Mouse (Mus musculus): Measurements from ENCODE around the gene E330034G19Rik.
"Not testable (repeated sequence)": the region's sequence is repeated elsewhere in the genome, so short reads cannot be mapped to it uniquely, and the experiment has no call there.

E330034G19Rik gene

GRCm38 (mm10) chr14:24292914-24293313, at the start of gene E330034G19Rik:
Gene E330034G19Rik, plus strand, starts transcription at chr14:24293214.
- in situ Hi-C loops (cut with MseI, MboI) = no loop called here

- in situ Hi-C loops (cut with MseI, MboI) = no loop called here
Measured at GRCm38 (mm10) chr14:24244330-24245176, 48.5 kb upstream of the E330034G19Rik start.

- in situ Hi-C loops (cut with MseI, MboI) = no loop called here
Measured at GRCm38 (mm10) chr14:24245177-24246081, 47.6 kb upstream of the E330034G19Rik start, which contains the start of gene Dlg5. Gene Dlg5, minus strand, starts transcription at chr14:24245920.

- in situ Hi-C loops (cut with MseI, MboI) = no loop called here
Measured at GRCm38 (mm10) chr14:24249926-24250325, 43.1 kb upstream of the E330034G19Rik start.

GRCm38 (mm10) chr14:24251326-24251725, 41.7 kb upstream of the E330034G19Rik start:
- in situ Hi-C loops (cut with MseI, MboI) = no loop called here

- in situ Hi-C loops (cut with MseI, MboI) = no loop called here
Measured at GRCm38 (mm10) chr14:24253611-24254202, 39.3 kb upstream of the E330034G19Rik start.

GRCm38 (mm10) chr14:24255956-24256355, 37.1 kb upstream of the E330034G19Rik start:
- in situ Hi-C loops (cut with MseI, MboI) = no loop called here

- in situ Hi-C loops (cut with MseI, MboI) = no loop called here
Measured at GRCm38 (mm10) chr14:24260391-24260790, 32.6 kb upstream of the E330034G19Rik start.

- in situ Hi-C loops (cut with MseI, MboI) = no loop called here
Measured at GRCm38 (mm10) chr14:24262382-24262781, 30.6 kb upstream of the E330034G19Rik start.

GRCm38 (mm10) chr14:24262915-24263314, 30.1 kb upstream of the E330034G19Rik start:
- in situ Hi-C loops (cut with MseI, MboI) = no loop called here

- in situ Hi-C loops (cut with MseI, MboI) = no loop called here
Measured at GRCm38 (mm10) chr14:24269571-24269970, 23.4 kb upstream of the E330034G19Rik start.

- in situ Hi-C loops (cut with MseI, MboI) = loop anchor here (5.0 to 10.0 kb wide), 3 partner anchors 89 to 209 kb away; no protein-coding TSS in a partner anchor
Measured at GRCm38 (mm10) chr14:24273575-24273974, 19.4 kb upstream of the E330034G19Rik start.

GRCm38 (mm10) chr14:24275534-24275933, 17.5 kb upstream of the E330034G19Rik start:
- in situ Hi-C loops (cut with MseI, MboI) = loop anchor here in 1 of 2 experiments (10.0 kb wide), 2 partner anchors 91 to 211 kb away; no protein-coding TSS in a partner anchor

GRCm38 (mm10) chr14:24281278-24281677, 11.7 kb upstream of the E330034G19Rik start:
- in situ Hi-C loops (cut with MseI, MboI) = loop anchor here in 1 of 2 experiments (5.0 kb wide), 1 partner anchor 214 kb away; no protein-coding TSS in a partner anchor

GRCm38 (mm10) chr14:24282276-24282675, 10.7 kb upstream of the E330034G19Rik start:
- in situ Hi-C loops (cut with MseI, MboI) = loop anchor here in 1 of 2 experiments (5.0 kb wide), 1 partner anchor 215 kb away; no protein-coding TSS in a partner anchor

GRCm38 (mm10) chr14:24286136-24286535, 6.9 kb upstream of the E330034G19Rik start:
- in situ Hi-C loops (cut with MseI, MboI) = no loop called here

GRCm38 (mm10) chr14:24290726-24291125, 2.3 kb upstream of the E330034G19Rik start:
- in situ Hi-C loops (cut with MseI, MboI) = no loop called here

GRCm38 (mm10) chr14:24293631-24294030, 617 bp downstream of the E330034G19Rik start:
- in situ Hi-C loops (cut with MseI, MboI) = no loop called here

GRCm38 (mm10) chr14:24302126-24302525, 9.1 kb downstream of the E330034G19Rik start:
- in situ Hi-C loops (cut with MseI, MboI) = not testable (repeated sequence)

- in situ Hi-C loops (cut with MseI, MboI) = no loop called here
Measured at GRCm38 (mm10) chr14:24306667-24307066, 13.7 kb downstream of the E330034G19Rik start.

GRCm38 (mm10) chr14:24307146-24307545, 14.1 kb downstream of the E330034G19Rik start:
- in situ Hi-C loops (cut with MseI, MboI) = no loop called here

Measured in mouse trophoblast stem cell (cell line).